Mouse (Mus musculus): ENCODE data around the gene Bves.

- TF ChIP-seq GATA1 (IDR thresholded peaks at IDR 0.05; ENCODE audit: low read length) (no peak), TAL1 (IDR thresholded peaks at IDR 0.05; ENCODE audit: low read length) (no peak)
Observed at GRCm38 (mm10) chr10:45370545-45370944, 35.0 kb downstream of the Bves start.

All from erythroblast, embryonic 14.5 days (primary cell).